Mouse (Mus musculus): ENCODE results near the gene Cct5. TPM values are rescaled to one million over a fixed set of nuclear protein-coding genes. Genes with fewer than 3 reads are reported as not detected.

The Cct5 gene
- total and polyA plus RNA-seq, 3 experiments: 858 to 1,445 (median 883) TPM

DNA sequence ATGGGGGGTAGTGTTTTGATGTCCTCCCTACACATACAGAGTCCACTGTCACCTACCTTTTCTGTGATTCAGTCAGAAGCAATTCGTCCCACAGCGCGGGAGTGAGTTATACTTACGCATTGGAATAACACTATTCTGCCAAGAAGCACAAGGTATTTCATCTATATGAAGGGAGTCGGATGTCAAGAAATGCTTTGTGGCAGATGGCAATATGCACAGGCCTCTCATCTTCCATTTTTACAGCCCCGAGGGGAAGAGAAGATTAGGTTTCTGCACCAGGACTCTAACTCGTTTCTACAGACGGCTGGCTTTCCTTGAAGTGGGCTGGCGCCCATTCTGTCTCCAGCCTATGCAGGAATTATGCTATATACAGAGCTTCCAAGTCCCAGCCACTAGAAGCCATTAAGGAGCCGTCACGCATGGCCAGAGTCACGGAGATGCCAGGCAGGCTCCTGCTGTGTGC is 29.8 kb upstream of the Cct5 start:
- no peak for TF ChIP-seq NELFE (IDR thresholded peaks at IDR 0.05; ENCODE audit: low read depth, low read length)
- no peak for TF ChIP-seq MXI1 (IDR thresholded peaks at IDR 0.05; ENCODE audit: low read depth, low read length)
- no peak for TF ChIP-seq HCFC1 (IDR thresholded peaks at IDR 0.05; ENCODE audit: low read depth, low read length)
- TF ChIP-seq CHD1 (IDR thresholded peaks at IDR 0.05; ENCODE audit: low read depth, low read length): no peak
- no peak for TF ChIP-seq CTCF (conservative IDR thresholded peaks at IDR 0.05 in 1 of 2, IDR thresholded peaks at IDR 0.05 in 1 of 2; ENCODE audit: low read depth in 2 of 2, low read length in 2 of 2)
- TF ChIP-seq ZC3H11A (IDR thresholded peaks at IDR 0.05; ENCODE audit: low read depth, low read length): no peak
- no peak for TF ChIP-seq RCOR1 (conservative IDR thresholded peaks at IDR 0.05; ENCODE audit: low read depth, low read length)
- no peak for TF ChIP-seq MAFK (IDR thresholded peaks at IDR 0.05; ENCODE audit: insufficient replicate concordance, low read length)
- no peak for TF ChIP-seq MAZ (IDR thresholded peaks at IDR 0.05; ENCODE audit: low read depth, low read length)
- no peak for TF ChIP-seq RAD21 (IDR thresholded peaks at IDR 0.05; ENCODE audit: low read depth, low read length)
- Histone ChIP-seq H3K4me1 (ENCODE audit: control insufficient read depth in 1 of 2, insufficient read depth in 2 of 2) (peaks cover 3 to 4% of the 10 kb centered on the region in 2 experiments; a peak in 2 of 4 replicates), H3K9ac (ENCODE audit: insufficient read depth, low read depth) (no peak overlapping the region), H3K79me2 (replicated peaks; ENCODE audit: control insufficient read depth, extremely low read depth, insufficient read depth, poor library complexity, severe bottlenecking) (no peaks in the 10 kb centered on the region), H3K9me3 (replicated peaks; ENCODE audit: low read length) (no peaks in the 10 kb centered on the region), H3K36me3 (replicated peaks in 1 of 2; ENCODE audit: control insufficient read depth in 1 of 2, insufficient read depth in 1 of 2, low read length in 1 of 2) (no peaks in the 10 kb centered on the region), H3K27ac (ENCODE audit: insufficient read depth, low read depth) (no peak overlapping the region), H3K4me2 (ENCODE audit: insufficient read depth, low read depth, poor library complexity, severe bottlenecking) (no peak overlapping the region), H3K27me3 (replicated peaks) (no peaks in the 10 kb centered on the region), H3K4me3 (replicated peaks in 1 of 3; ENCODE audit: low read depth in 2 of 3, low read length in 2 of 3, poor library complexity in 1 of 3) (no peak overlapping the region)
- in situ Hi-C loops (cut with MboI; ENCODE audit: low pct_ligation_motif_present, low pct_unique_long_range_greater_than_20kb, low sequenced_read_pairs) (no loop called here), dilution Hi-C loops (cut with MboI; ENCODE audit: extremely low pct_ligation_motif_present, extremely low pct_unique_long_range_greater_than_20kb, low sequenced_read_pairs) (no loop called here)
- no peak for DNase-seq (ENCODE audit: extremely low read depth)

DNA sequence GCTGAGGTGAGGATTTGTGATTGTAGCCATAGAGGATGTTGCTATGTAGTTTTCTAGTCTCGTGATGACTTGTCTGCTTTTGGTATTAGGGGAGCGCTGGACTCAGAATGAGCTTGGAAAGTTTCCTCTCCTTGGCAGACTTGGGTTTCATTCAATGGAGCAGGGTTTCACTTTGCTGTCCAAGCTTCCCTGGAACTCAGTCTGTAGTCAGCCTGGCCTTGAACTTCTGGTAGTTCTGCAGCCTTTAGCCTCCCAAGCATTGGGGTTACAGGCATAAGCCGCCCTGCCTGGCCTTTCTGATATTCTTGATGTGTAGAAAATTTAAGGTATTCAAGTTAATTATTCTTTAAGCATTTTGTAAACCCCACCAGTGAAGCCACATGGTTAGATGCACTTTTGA is 28.0 kb upstream of the Cct5 start:
- no peak for DNase-seq (ENCODE audit: extremely low read depth)
- dilution Hi-C loops (cut with MboI; ENCODE audit: extremely low pct_ligation_motif_present, extremely low pct_unique_long_range_greater_than_20kb, low sequenced_read_pairs) (no loop called here), in situ Hi-C loops (cut with MboI; ENCODE audit: low pct_ligation_motif_present, low pct_unique_long_range_greater_than_20kb, low sequenced_read_pairs) (no loop called here)
- no peak for TF ChIP-seq JUN (IDR thresholded peaks at IDR 0.05; ENCODE audit: insufficient read depth, low read depth, low read length)
- no peak for TF ChIP-seq MAZ (IDR thresholded peaks at IDR 0.05; ENCODE audit: low read depth, low read length)
- TF ChIP-seq ZMIZ1 (IDR thresholded peaks at IDR 0.05; ENCODE audit: low read depth, low read length): no peak
- no peak for TF ChIP-seq MAFK (IDR thresholded peaks at IDR 0.05; ENCODE audit: insufficient replicate concordance, low read length)
- no peak for TF ChIP-seq CHD1 (IDR thresholded peaks at IDR 0.05; ENCODE audit: low read depth, low read length)
- TF ChIP-seq MAX (IDR thresholded peaks at IDR 0.05; ENCODE audit: low read length): no peak
- TF ChIP-seq KAT2A (IDR thresholded peaks at IDR 0.05; ENCODE audit: insufficient replicate concordance, low read length): no peak
- TF ChIP-seq HCFC1 (IDR thresholded peaks at IDR 0.05; ENCODE audit: low read depth, low read length): no peak
- no peak for TF ChIP-seq IRF4 (IDR thresholded peaks at IDR 0.05; ENCODE audit: low read depth, low read length)
- no peak for TF ChIP-seq RAD21 (IDR thresholded peaks at IDR 0.05; ENCODE audit: low read depth, low read length)
- no peak for TF ChIP-seq UBTF (IDR thresholded peaks at IDR 0.05; ENCODE audit: low read depth, low read length)
- TF ChIP-seq CHD2 (IDR thresholded peaks at IDR 0.05; ENCODE audit: low read length): no peak
- TF ChIP-seq MXI1 (IDR thresholded peaks at IDR 0.05; ENCODE audit: low read depth, low read length): no peak
- no peak for TF ChIP-seq MEF2A (IDR thresholded peaks at IDR 0.05; ENCODE audit: borderline replicate concordance, low read depth, low read length)
- no peak for TF ChIP-seq EP300 (IDR thresholded peaks at IDR 0.05; ENCODE audit: low read length)
- no peak for TF ChIP-seq POLR2A (IDR thresholded peaks at IDR 0.05; ENCODE audit: low read depth, low read length)
- TF ChIP-seq SIN3A (IDR thresholded peaks at IDR 0.05; ENCODE audit: low read length): no peak
- no peak for TF ChIP-seq E2F4 (IDR thresholded peaks at IDR 0.05; ENCODE audit: insufficient replicate concordance, low read depth, low read length)
- no peak for TF ChIP-seq USF2 (conservative IDR thresholded peaks at IDR 0.05; ENCODE audit: low read depth, low read length)
- no peak for TF ChIP-seq MYC (IDR thresholded peaks at IDR 0.05; ENCODE audit: low read depth, low read length)
- no peaks in the 10 kb centered on the region for H3K27me3 ChIP-seq (replicated peaks)
- H3K9ac ChIP-seq (ENCODE audit: insufficient read depth, low read depth): no peak overlapping the region
- no peak overlapping the region for H3K4me3 ChIP-seq (replicated peaks in 1 of 3; ENCODE audit: low read depth in 2 of 3, low read length in 2 of 3, poor library complexity in 1 of 3)
- peaks cover 0 to 3% of the 10 kb centered on the region in 2 experiments for H3K36me3 ChIP-seq (replicated peaks in 1 of 2; ENCODE audit: control insufficient read depth in 1 of 2, insufficient read depth in 1 of 2, low read length in 1 of 2)
- no peak overlapping the region for H3K27ac ChIP-seq (ENCODE audit: insufficient read depth, low read depth)
- peaks cover 3 to 4% of the 10 kb centered on the region in 2 experiments; a peak in 2 of 4 replicates for H3K4me1 ChIP-seq (ENCODE audit: control insufficient read depth in 1 of 2, insufficient read depth in 2 of 2)
- H3K4me2 ChIP-seq (ENCODE audit: insufficient read depth, low read depth, poor library complexity, severe bottlenecking): no peak overlapping the region
- no peaks in the 10 kb centered on the region for H3K79me2 ChIP-seq (replicated peaks; ENCODE audit: control insufficient read depth, extremely low read depth, insufficient read depth, poor library complexity, severe bottlenecking)
- no peaks in the 10 kb centered on the region for H3K9me3 ChIP-seq (replicated peaks; ENCODE audit: low read length)

Measured in CH12.LX (cell line).